Mouse (Mus musculus): ENCODE results near the gene Trmu.
A peak's percentile ranks its signal among the peaks of the same experiment; 100 is the strongest.

Gene Trmu

DNA sequence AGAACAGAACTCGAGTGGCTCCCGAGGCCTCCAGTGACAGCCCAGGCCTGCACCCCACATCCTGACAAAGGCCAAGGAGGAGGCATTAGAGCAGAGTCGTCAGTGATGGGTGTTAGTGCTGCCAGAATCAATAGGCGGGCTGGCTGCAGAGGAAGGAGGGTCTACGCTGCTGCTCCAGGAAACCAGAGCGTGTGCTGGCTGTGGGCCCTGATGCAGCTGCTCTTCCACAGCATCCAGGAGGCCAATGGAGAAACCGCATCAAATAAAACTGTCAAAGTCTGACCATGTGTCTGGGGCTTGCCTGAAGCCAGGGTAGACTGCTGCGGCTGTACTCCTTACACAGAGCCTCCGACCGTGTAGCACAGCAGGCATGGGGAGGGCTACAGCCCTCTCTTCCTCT, 18.0 kb downstream of the Trmu start:
- DNase-seq (ENCODE audit: low spot score in 2 of 2): no peak

DNA sequence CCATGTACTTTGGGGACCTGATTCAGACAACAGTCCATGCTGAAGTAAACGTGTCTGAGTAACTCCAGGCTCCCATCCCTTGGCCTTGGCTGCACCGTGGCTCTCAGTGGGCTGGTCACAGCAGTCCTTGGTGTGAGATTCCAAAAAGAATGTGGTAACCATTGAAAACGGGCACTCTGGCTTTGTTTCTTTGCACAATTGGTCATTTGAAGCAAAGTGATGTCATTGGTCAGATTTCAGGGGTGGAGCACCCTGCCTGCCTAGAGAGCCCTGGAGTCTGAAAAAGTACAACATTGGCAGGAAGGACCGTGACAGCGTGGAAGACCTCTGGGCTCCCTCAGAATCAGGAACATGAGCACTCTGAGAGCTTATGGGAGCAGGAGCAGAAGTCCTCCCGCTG, 20.3 kb downstream of the Trmu start:
- DNase-seq (ENCODE audit: low spot score in 2 of 2): no peak

DNA sequence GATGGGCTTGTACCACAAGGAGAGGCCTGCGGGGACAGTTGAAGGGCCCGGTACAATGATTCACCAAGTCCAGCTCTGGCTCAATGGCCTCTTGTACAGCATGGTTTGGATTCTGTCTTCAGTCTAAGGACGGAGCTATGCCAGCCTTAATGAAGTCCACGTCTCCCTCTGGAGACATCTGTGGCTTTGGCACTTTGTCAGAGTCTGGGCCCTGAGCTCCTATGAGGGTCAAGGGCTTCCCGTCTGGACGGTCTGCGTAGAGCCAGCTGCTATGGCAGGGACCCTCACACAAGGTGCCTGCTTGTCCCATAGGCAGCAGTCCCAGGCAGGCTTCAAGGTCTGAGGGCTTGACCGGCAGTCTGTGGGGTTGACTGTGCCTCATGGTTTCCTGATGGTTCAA, 21.2 kb downstream of the Trmu start:
- no peak for DNase-seq (ENCODE audit: low spot score in 2 of 2)

DNA sequence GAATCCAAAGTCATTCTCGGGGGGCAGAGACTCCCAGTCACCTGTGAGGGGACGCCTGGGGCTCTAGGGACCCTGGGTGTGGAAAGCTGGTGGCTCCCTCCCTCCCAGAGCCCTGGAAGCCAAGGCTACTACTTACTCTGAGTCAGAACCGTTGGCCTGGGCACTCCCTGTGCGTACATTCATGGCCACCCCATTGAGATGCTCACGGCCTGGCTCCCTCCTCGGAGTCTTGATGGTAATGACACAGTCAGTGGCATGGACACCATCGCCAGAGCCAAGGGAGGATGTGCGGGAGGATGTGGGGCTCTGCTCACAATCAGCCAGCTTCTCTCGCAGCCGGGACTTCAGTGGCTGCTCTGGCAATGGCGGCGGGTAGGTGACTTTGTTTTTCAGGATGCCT, 21.7 kb downstream of the Trmu start:
- no peak for DNase-seq (ENCODE audit: low spot score in 2 of 2)

DNA sequence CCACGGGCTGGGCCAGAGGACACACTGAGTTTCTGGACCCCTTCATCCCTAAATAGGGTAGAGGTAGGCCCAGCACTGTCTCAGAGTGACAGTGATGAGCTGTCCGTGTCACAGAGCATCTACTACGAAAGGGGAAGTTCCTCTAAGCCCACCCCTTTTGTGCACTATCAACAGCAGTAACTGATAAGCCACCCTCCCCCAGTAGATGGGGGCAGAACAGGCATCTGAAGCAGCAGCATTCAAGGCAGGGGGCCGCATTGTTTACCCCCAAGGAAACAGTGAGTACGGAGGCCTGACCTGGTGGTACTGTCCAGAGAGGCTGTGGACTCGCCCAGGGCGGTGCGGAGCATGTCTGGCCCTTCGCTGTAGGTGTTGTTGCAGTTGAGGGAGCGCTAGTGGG, 23.4 kb downstream of the Trmu start:
- DNase-seq (ENCODE audit: low spot score in 2 of 2): no peak

DNA sequence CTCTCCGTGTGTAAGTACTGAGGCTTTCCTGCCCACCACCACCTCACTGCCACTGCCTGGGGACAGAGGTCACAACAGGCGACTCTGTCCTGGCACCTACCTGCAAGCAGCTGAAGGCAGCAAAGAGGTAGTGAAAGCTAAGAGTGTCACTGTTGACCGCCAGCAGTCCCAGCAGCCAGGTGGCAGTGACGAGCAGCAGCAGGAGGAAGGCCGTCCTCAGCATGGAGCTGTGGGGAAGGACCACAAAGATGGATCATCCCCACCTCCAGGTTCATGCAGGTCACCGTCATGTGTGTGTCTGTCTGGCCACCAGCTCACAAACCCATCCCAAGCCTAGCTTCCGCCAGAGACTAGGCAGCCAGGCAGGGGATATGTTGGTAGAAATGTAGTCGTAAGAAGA, 24.7 kb downstream of the Trmu start:
- DNase-seq (ENCODE audit: low spot score in 2 of 2): no peak

DNA sequence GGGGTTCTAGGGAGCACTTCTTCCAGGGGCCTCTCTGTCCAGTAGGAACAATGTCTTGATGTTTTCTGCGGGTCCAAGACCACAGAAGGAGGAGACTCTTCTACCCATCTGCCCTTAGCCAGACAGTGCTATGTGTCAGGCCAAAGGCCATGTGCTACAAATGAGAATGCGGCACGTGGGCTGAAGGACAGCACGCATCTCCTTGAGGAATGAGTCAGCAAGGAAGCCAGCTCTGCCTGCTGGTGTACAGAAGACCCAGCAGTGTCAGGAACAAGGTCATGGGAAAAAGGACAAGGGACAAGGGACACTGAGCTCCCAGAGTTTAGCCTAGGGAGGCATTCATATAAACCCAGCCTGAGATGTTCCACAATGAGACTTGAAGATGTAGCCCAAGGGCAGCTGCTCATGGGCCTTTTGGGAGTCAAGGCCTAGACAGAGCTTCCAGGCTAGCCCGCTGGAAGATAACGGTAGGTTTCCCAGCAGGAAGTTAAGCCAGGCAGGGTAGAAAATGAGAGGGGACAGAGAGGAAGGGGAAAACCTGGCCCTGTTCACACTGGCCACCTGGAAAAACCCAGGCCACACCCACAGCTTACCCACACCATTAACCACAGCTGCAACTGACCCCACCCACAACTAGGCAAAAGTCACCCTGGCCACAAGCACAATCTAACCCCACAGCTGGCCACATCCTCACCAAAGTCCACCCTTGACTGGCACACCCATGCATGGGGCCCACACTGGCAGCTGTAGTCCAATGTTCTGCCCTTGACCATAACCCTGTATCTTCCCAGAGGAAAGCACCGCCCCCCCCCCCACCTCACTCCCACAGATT, 29.8 kb downstream of the Trmu start:
- DNase-seq (ENCODE audit: low spot score in 2 of 2): no peak

DNA sequence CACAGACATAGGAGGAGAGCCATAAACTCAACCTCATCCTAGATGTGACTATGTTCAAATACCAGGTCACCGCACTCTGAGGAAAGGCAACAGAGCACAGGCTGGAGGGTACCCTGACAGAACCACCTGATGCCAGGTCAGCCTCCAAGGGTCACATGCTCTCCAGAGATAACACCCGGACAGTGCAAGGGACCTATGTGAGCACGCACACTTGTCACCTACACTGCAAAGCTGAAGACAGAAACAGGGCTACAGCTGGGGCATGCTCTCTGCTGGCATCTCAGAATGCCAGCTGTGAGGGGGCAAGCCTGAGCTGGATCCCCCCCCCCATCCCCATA, 30.3 kb downstream of the Trmu start:
- no peak for DNase-seq (ENCODE audit: low spot score in 2 of 2)

DNA sequence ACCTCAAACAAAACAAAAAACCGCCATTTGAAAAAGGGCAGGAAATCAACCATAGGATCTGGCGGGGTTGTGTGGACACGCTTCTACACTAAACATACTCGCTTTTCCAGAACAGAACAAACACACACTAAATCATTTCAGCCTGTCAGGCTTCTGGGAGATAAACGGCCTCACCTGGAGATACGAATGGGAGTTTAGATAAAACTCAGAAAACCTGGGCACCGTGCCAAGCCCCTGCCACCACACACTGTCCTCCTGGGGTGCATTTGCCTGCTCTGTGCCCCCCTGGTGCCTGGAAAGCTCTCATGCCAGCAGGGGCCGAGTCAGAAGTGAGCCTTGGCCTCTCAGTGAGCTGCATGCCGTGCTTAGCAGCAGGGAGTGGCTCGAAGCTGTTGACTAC, 30.8 kb downstream of the Trmu start:
- DNase-seq (ENCODE audit: low spot score in 2 of 2): no peak

DNA sequence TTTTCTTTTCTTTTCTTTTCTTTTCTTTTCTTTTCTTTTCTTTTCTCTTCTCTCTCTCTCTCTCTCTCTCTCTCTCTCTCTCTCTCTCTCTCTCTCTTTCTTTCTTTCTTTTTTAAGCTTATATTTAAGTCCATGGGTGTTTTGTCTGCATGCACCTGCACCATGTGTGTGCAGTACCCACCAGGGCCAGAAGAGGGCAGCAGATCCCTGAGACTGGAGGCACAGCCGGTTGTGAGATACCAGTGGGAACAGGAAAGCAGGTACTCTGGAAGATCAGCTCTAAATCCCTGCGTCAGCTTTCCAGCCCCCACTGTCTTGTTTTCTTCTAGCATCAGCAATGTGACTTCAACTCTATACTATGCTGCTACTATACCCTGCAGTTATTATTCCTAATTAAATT, 34.5 kb downstream of the Trmu start:
- no peak for DNase-seq (ENCODE audit: low spot score in 2 of 2)

DNA sequence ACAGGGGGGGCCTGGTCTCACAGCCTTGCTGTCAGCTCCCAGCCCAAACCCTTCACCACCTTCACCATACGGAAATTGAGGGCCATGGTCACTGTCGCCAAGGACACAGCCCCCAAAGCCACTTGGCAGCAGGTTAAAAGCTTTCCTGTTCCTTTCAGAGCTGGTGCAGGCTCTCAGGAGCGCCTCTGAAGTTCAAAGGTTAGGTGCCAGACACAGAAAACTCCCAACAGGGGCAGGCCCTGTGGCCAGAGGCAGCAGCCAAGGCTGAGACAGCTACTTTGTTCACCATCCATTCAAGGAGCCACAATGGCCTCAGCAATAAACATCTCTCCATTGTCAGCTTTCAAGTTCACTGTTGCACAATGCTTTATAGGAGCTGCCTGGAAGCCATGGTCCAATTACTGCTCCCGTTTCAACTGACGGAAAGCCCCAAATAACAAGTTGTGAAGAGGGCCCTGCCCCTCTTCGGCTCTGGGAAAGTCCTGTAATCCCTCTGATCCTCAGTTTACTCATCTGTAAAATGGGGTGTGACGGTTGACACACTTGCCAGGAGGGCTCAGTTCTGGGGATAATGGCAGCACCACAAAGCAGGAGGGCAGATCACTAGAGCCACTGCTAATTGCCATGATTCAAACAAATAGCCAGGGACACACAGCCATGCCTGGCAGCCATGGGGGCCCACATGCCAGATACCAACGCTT, 40.2 kb downstream of the Trmu start:
- no peak for DNase-seq (ENCODE audit: low spot score in 2 of 2)

DNA sequence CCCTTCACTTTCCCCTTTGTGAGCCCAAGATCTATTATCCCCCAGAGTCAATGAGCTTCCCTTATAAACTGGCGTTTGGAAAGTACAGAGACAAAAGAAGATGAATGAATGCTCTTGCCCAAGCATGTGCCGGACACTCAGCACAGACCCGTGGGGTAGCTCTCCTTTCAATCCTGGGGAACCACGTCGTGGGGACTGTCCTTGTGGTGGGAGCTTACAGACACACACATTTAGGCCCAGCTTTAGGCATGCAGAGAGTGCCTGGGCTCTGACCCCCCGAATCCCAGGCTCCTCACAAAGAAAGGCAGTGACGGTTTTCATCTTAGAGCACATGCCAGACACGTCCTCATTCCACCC, 40.8 kb downstream of the Trmu start:
- DNase-seq (ENCODE audit: low spot score in 2 of 2): no peak

DNA sequence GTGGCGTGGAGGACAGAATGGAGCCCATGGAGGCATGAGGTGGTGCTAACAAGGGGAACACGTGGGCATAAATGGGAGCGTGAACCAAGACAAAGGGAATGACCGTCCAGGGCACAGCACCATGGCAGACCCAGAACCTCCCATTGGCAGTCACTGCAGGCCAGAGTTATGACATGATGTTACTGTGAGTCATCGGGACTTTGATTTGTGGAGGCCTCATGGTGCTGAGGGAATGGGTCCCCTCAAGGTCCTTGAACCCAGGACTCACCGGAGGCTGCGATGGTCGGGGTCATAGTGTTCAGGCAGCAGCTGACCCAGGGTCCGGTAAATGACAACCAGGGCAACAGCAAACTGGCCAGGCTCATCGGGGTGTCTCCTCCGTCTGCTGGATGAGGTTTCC, 42.7 kb downstream of the Trmu start:
- DNase-seq (ENCODE audit: low spot score in 2 of 2): no peak

DNA sequence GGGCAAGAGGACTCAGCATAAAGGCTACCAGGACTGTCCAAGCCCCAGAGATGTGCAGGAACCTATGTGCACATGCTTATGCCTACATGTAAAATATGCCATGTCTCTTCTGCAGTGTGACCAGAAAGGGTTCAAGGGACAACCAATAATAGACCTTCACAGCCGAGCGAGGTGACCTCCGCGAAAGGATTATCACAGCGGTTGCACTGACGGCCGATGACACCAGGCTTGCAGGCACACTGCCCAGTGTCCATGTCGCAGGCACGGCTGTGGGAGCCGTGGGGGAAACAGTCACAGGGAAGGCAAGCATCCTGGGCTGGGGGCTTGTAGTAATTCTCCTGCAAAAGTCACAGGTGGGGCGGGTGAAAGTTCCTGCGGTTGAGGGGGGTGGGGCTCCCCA, 49.0 kb downstream of the Trmu start:
- DNase-seq (ENCODE audit: low spot score in 2 of 2): no peak

DNA sequence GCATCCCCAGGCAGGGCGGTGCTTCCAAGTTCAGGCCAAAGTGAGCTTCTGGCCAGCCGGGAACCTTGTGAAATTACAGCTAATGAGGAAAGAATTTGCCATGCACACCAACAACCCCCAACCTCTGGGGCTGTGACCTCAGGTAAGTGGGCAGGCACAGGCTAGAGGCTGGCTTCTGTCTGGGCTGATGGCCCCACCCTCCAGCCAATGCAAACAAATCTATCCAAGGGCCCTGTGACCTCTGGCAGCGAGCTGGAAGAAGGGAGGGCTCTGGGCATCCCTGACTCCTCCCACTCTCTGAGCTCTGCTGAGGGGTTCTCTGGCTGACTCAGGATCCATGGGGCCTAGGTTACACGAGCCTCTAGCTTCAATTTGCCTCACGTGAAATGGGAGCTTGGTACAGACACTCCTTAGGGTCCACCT, 56.5 kb downstream of the Trmu start:
- peak; percentile 16 to 27 for DNase-seq (ENCODE audit: low spot score in 2 of 2)
